8 mouse cellular contexts compared by ENCODE assay signal in genomic region chr8:120948620-120949491, GRCm38 (mm10).
A peak's percentile ranks its signal among the peaks of the same experiment; 100 is the strongest.
DNase-seq lines count a peak whose midpoint lies in the region; ATAC-seq and TF ChIP-seq lines count a peak whose summit lies in the region.

No protein-coding gene starts in this region.

- no peak for TF ChIP-seq EP300 in liver, postnatal 0 days (IDR thresholded peaks at IDR 0.05; ENCODE audit: low read depth)

- peaks cover 22% of the 10 kb centered on the region for H3K4me1 ChIP-seq in kidney, embryonic 16.5 days (ENCODE audit: insufficient read depth, low read length)
- peaks cover 8% of the 10 kb centered on the region for H3K4me1 ChIP-seq in brown adipose tissue, adult 24 weeks (ENCODE audit: control insufficient read depth, insufficient read depth, insufficient read length, low read length)
- no peaks in the 10 kb centered on the region for H3K4me1 ChIP-seq in liver, postnatal 0 days (ENCODE audit: insufficient read depth)

- no peaks in the 10 kb centered on the region for H3K36me3 ChIP-seq in kidney, embryonic 16.5 days (ENCODE audit: insufficient read depth, low read length)
- no peaks in the 10 kb centered on the region for H3K36me3 ChIP-seq in liver, postnatal 0 days (replicated peaks; ENCODE audit: insufficient read depth, low read length)

- H3K9me3 ChIP-seq in kidney, embryonic 16.5 days (ENCODE audit: low read length), result no peaks in the 10 kb centered on the region
- no peaks in the 10 kb centered on the region for H3K9me3 ChIP-seq in liver, postnatal 0 days (ENCODE audit: low read length)

- no peak overlapping the region for H3K27ac ChIP-seq in kidney, embryonic 16.5 days (ENCODE audit: low read length)
- peak overlapping the region; percentile 55 for H3K27ac ChIP-seq in brown adipose tissue, adult 24 weeks (replicated peaks; ENCODE audit: low read depth, low read length)
- H3K27ac ChIP-seq in liver, postnatal 0 days (ENCODE audit: low read depth), result 0 out of 2 replicates have a peak overlapping the region, but pooled peaks have one; percentile 11

- H3K4me3 ChIP-seq in kidney, embryonic 16.5 days (ENCODE audit: low read length), result no peak overlapping the region
- H3K4me3 ChIP-seq in brown adipose tissue, adult 24 weeks (ENCODE audit: insufficient read depth, low read depth, low read length), result peak overlapping the region; percentile 45
- no peak overlapping the region for H3K4me3 ChIP-seq in liver, postnatal 0 days (ENCODE audit: low read depth, low read length)

- no peak for TF ChIP-seq CTCF in liver, postnatal 0 days (IDR thresholded peaks at IDR 0.05; ENCODE audit: low read depth)

- H3K27me3 ChIP-seq in kidney, embryonic 16.5 days (ENCODE audit: insufficient read depth, low read length), result peaks cover 77% of the 10 kb centered on the region
- H3K27me3 ChIP-seq in liver, postnatal 0 days (ENCODE audit: insufficient read depth, low read length), result no peaks in the 10 kb centered on the region

- no peak; the same call in 1 of the 2 replicates for ATAC-seq in kidney, embryonic 16.5 days (ENCODE audit: low FRiP score, low TSS enrichment)
- ATAC-seq in liver, postnatal 0 days, result no peak
- ATAC-seq in monocyte, adult 5-6 weeks (replicated peaks; ENCODE audit: insufficient number of reproducible peaks, low FRiP score, low TSS enrichment, poor library complexity, severe bottlenecking), result no peak

- peak; percentile 45 for DNase-seq in embryo, embryonic 10.5 days (ENCODE audit: low spot score)
- DNase-seq in embryo, embryonic 11 days, result no peak
- no peak for DNase-seq in kidney, adult 11 months
- DNase-seq in liver, postnatal 0 days, result no peak
- no peak for DNase-seq in right cerebral cortex, postnatal 25 days

- H3K4me2 ChIP-seq in kidney, embryonic 16.5 days (replicated peaks; ENCODE audit: low read depth, low read length), result 0 out of 2 replicates have a peak overlapping the region, but pooled peaks have one; percentile 14
- peak overlapping the region; percentile 45 for H3K4me2 ChIP-seq in liver, postnatal 0 days (ENCODE audit: low read depth, low read length)

- 56% methylated on average over 25 of the region's 25 CpGs for WGBS in kidney, embryonic 16.5 days
- WGBS in liver, postnatal 0 days (ENCODE audit: insufficient replicate concordance), result 33% methylated on average over 25 of the region's 25 CpGs

- H3K9ac ChIP-seq in kidney, embryonic 16.5 days (replicated peaks; ENCODE audit: low read length), result no peak overlapping the region
- no peak overlapping the region for H3K9ac ChIP-seq in liver, postnatal 0 days (replicated peaks)
